Mouse (Mus musculus): ENCODE measurements around the gene 1700092M07Rik.

GRCm38 (mm10) chr19:8702458-8702857 is 38.1 kb upstream of the 1700092M07Rik start:
- TF ChIP-seq HCFC1 (IDR thresholded peaks at IDR 0.05; ENCODE audit: borderline replicate concordance, insufficient read depth, low read length) (no peak), MAFK (IDR thresholded peaks at IDR 0.05; ENCODE audit: insufficient read depth, low read depth, low read length) (no peak), ZC3H11A (IDR thresholded peaks at IDR 0.05; ENCODE audit: borderline replicate concordance, low read depth, low read length) (no peak)
